Mouse (Mus musculus) kidney, adult 8-10 months (tissue): Measurements from ENCODE around the gene Gm49776.
"Not testable (repeated sequence)": the region's sequence is repeated elsewhere in the genome, so short reads cannot be mapped to it uniquely, and the experiment has no call there.

ENCODE experiments used
- DNase-seq, 2 experiments: peaks; one replicate each; pipeline ENCODE4 v3.0.0; 2022

Gene Gm49776

GRCm38 (mm10) chr16:18258221-18258620 is at the start of gene Gm49776:
Gm49776 (minus strand) TSS chr16:18258321.
- no peak for DNase-seq

GRCm38 (mm10) chr16:18289614-18290013 is 31.5 kb upstream of the Gm49776 start:
- not testable (repeated sequence) for DNase-seq

GRCm38 (mm10) chr16:18289067-18289588 is 31.0 kb upstream of the Gm49776 start, which contains the start of gene Dgcr8:
Dgcr8 (minus strand) TSS chr16:18289246.
- DNase-seq = peak; percentile 97

GRCm38 (mm10) chr16:18288581-18289061 is 30.5 kb upstream of the Gm49776 start:
- no peak for DNase-seq

GRCm38 (mm10) chr16:18288166-18288565 is 30.0 kb upstream of the Gm49776 start:
- no peak for DNase-seq

- DNase-seq = no peak
These were observed 17.0 kb upstream of the Gm49776 start for GRCm38 (mm10) chr16:18275166-18275565.

GRCm38 (mm10) chr16:18268182-18268581 is 10.1 kb upstream of the Gm49776 start:
- DNase-seq = no peak

GRCm38 (mm10) chr16:18265024-18265423 is 6.9 kb upstream of the Gm49776 start:
- DNase-seq = no peak

- no peak for DNase-seq
These were observed 4.3 kb downstream of the Gm49776 start for GRCm38 (mm10) chr16:18253866-18254265.

GRCm38 (mm10) chr16:18252736-18253135 is 5.4 kb downstream of the Gm49776 start:
- no peak for DNase-seq

GRCm38 (mm10) chr16:18250828-18251790 is 7.0 kb downstream of the Gm49776 start:
- DNase-seq = no peak

GRCm38 (mm10) chr16:18250231-18250630 is 7.9 kb downstream of the Gm49776 start:
- no peak for DNase-seq

- DNase-seq = peak; percentile 21 to 28
These were observed 8.7 kb downstream of the Gm49776 start for GRCm38 (mm10) chr16:18249364-18249967.

- DNase-seq = peak; percentile 97
These were observed 9.4 kb downstream of the Gm49776 start, which contains the start of the genes Trmt2a and Ranbp1 for GRCm38 (mm10) chr16:18248433-18249363. Trmt2a (plus strand) TSS chr16:18248679. Ranbp1 (minus strand) TSS chr16:18248732.

GRCm38 (mm10) chr16:18247521-18248399 is 10.4 kb downstream of the Gm49776 start:
- DNase-seq = no peak

- DNase-seq = no peak
These were observed 16.5 kb downstream of the Gm49776 start for GRCm38 (mm10) chr16:18241581-18241980.

- no peak for DNase-seq
These were observed 21.2 kb downstream of the Gm49776 start for GRCm38 (mm10) chr16:18236676-18237501.

- DNase-seq = peak; percentile 61 to 71
These were observed 22.6 kb downstream of the Gm49776 start for GRCm38 (mm10) chr16:18235389-18236065.

GRCm38 (mm10) chr16:18234671-18235388 is 23.3 kb downstream of the Gm49776 start, which contains the start of gene Zdhhc8:
Zdhhc8 (minus strand) TSS chr16:18235136.
- DNase-seq = peak; percentile 54 to 71
